Mouse (Mus musculus): ENCODE data around the gene Crnn.

Gene Crnn

GRCm38 (mm10) chr3:93144510-93145051, at the start of gene Crnn:
TSS of gene Crnn (plus strand) at chr3:93144787.
- no peak for DNase-seq (ENCODE audit: low spot score)

GRCm38 (mm10) chr3:93096447-93096846, 48.1 kb upstream of the Crnn start:
- no peak for DNase-seq (ENCODE audit: low spot score)

- DNase-seq (ENCODE audit: low spot score), result no peak
These were observed 32.9 kb upstream of the Crnn start for GRCm38 (mm10) chr3:93111668-93112067.

DNA sequence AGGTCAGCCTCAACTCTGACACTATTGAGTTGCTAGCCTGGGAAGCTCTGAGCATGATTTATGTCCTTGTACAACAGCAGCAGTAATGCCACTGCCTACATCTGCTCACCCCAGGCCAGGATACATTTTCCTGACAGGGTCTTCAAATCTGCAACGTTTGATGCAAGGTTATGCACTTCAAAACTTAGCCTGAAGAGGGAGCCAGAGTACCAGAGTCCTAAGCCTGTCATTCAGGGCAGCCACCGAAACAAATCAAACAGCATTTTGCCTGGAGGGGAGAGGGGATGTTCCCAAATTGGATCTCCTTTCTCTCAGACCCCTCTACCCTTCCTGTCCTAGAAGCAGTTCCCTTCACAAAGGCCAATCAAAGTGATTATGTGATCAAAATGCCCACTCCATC, 30.1 kb upstream of the Crnn start:
- no peak for DNase-seq (ENCODE audit: low spot score)

DNA sequence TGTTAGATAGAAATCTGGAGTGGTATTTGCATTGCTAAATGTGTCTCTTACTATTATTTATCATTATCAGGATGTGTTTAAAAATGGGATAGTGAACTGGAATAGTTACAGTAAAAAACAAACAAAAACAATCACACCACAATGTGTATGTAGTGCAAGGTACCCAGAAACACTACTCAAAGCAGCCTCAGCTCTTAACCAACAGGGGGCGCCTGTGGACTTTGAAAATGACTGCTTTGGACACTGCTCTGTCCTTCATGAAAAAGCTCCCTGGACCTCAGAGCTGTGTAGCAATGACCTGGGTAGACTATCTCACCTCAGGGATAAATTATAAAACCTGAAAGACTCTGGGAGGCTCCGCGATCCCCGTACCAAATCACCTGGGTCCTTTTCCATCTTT, 25.5 kb upstream of the Crnn start:
- DNase-seq (ENCODE audit: low spot score), result no peak

DNA sequence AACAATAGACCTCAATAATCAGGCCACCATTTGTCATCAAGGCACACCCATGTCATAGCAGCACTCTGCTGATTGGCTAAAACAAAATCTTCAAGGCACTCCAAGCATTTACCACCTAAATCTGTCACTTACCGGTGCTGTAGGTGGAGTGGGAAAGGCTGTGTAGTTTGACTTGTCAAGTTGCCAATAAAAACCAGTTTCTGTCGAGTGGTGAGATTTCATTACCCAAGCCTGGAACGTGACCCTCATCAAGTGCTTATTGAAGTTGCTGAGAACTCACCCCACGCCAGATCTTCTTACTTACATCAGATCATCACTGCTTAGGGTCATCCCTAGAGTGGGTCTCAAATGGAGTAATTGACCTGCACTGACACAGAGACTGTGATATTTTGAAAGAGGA, 16.5 kb upstream of the Crnn start:
- no peak for DNase-seq (ENCODE audit: low spot score)

GRCm38 (mm10) chr3:93129076-93129475, 15.5 kb upstream of the Crnn start:
- DNase-seq (ENCODE audit: low spot score), result no peak

DNA sequence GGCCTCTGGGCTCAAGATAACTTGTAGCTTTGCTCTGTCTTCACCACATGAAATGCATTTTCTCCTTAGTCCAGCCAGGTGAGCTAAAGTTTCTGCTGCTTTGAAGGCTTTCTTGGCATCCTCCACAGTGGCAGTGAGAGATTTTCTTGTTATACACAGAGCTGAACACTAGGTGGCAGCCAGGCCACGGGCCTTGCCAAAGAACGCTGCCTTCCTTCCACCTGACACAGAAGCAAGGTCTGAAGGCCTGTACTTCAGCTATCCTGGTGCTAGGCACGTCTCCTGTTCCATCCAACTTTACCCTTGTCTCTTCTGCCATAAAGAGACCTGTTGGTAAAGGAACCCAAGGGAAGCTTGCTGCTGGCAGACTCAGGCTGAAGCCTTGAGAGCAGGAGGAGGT, 14.1 kb upstream of the Crnn start:
- DNase-seq (ENCODE audit: low spot score), result no peak

GRCm38 (mm10) chr3:93162502-93162901, 17.9 kb downstream of the Crnn start:
- no peak for DNase-seq (ENCODE audit: low spot score)

GRCm38 (mm10) chr3:93162996-93163592, 18.5 kb downstream of the Crnn start:
- no peak for DNase-seq (ENCODE audit: low spot score)

DNA sequence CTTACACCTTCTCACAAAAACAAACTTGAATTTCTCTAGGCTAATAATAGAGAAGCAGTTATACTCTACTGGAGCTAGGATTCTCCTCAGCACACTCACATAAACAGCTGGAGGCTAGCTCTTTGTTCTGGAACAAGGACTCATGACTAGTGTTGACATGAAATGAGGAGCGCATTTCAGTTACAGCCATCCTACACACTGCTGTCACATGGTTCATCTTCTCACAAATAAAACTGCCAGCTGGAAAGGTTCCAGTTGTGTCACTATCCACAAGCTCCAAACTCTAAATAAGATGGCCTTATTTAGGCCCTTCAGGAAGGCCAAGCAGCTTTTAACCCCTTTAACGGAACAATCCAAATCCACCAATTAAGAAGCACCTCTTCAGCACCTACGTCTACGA, 36.3 kb downstream of the Crnn start:
- DNase-seq (ENCODE audit: low spot score), result no peak

GRCm38 (mm10) chr3:93196978-93197377, 52.4 kb downstream of the Crnn start, which contains the start of gene Flg2:
TSS of gene Flg2 (plus strand) at chr3:93197278.
- no peak for DNase-seq (ENCODE audit: low spot score)

Data from MN1 (cell line).